Mouse (Mus musculus) CH12.LX (cell line): ENCODE results near the gene Gria1.

ENCODE experiments used
- MAX ChIP-seq: IDR thresholded peaks from 2 replicates; pipeline ENCODE4 v1.6.1; 2011; ENCODE audit warnings: low read length, improper control_type of control experiment
- POLR2A ChIP-seq: IDR thresholded peaks from 2 replicates; pipeline ENCODE4 v1.6.1; 2011; ENCODE audit warnings: low read depth, mild to moderate bottlenecking, improper control_type of control experiment, low read length
- USF1 ChIP-seq: IDR thresholded peaks from 2 replicates; pipeline ENCODE4 v1.6.1; 2014; ENCODE audit warnings: low read depth, mild to moderate bottlenecking, inconsistent platforms, low read length, improper control_type of control experiment
- ZC3H11A ChIP-seq: IDR thresholded peaks from 2 replicates; pipeline ENCODE4 v1.6.1; 2012; ENCODE audit warnings: low read depth, mild to moderate bottlenecking, inconsistent platforms, low read length, improper control_type of control experiment

GRCm38 (mm10) chr11:57174165-57174564, 163.0 kb downstream of the Gria1 start:
- TF ChIP-seq POLR2A, result no peak
- TF ChIP-seq MAX, result no peak
- no peak for TF ChIP-seq USF1
- no peak for TF ChIP-seq ZC3H11A
